Mouse (Mus musculus): Measurements from ENCODE around the gene Gtpbp1. TPM values are rescaled to one million over a fixed set of nuclear protein-coding genes. Genes with fewer than 3 reads are reported as not detected.

Gtpbp1 gene
- 18.6 and 34.9 TPM in 2 replicates for polyA plus RNA-seq (2012; rRNA removed)

GRCm38 (mm10) chr15:79690426-79691022 lies at the start of gene Gtpbp1:
Gene Gtpbp1, plus strand, starts transcription at chr15:79690845.
- TF ChIP-seq CTCF (IDR thresholded peaks at IDR 0.05; ENCODE audit: extremely low read depth, insufficient read length, insufficient replicate concordance, low read depth, low read length) (no peak), POLR2A (IDR thresholded peaks at IDR 0.05; ENCODE audit: low read depth, low read length) (peak; percentile 94)
- Histone ChIP-seq H3K36me3 (ENCODE audit: control insufficient read depth, insufficient read depth, low read length) (no peaks in the 10 kb centered on the region), H3K27ac (ENCODE audit: insufficient read depth, low read depth, low read length) (peak within 1 kb of the TSS; percentile 35; the same call in 1 of the 2 replicates), H3K27me3 (ENCODE audit: control insufficient read depth, insufficient read depth, low read length) (no peaks in the 10 kb centered on the region), H3K4me1 (ENCODE audit: control insufficient read depth, insufficient read depth, insufficient read length, low read length) (peaks cover 20% of the 10 kb centered on the region; the same call in 1 of the 2 replicates), H3K4me3 (ENCODE audit: low read depth, low read length) (peak within 1 kb of the TSS; percentile 87)
- under 1% methylated on average over 45 of the region's 45 CpGs for WGBS

DNA sequence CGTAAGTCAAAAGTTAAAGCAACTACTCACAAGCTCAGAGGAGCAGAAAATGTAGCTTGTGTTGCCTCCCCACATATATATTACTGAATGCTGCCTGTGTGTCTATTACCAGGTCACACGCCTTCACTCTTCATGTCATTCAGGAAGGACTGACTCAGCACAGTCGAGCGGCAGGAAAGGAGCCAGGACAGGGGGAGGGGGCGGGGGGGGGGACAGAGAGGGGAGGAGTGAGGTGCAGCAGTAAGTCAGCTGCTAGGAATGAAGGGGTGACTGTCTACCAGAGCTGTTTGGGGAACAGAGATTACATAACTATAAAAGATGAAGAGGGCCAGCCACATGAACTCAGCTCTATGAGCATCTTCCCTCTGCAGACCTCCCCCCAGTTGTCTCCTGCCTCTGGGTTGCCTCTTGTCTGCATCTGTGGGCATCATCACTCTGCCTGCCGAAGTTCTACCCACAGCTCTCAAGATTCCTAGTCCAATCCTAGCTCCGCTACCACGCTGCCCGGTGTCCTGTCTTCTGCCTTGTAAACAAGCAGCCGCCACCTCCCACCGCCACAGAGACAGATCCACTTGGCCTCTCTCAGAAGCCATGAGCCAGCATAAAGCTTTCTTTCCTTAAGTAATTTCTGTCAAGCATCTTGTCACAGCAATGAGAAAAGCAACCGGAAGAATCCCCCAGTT lies 49.4 kb upstream of the Gtpbp1 start:
- Histone ChIP-seq H3K4me3 (ENCODE audit: low read depth, low read length) (no peak overlapping the region), H3K4me1 (ENCODE audit: control insufficient read depth, insufficient read depth, insufficient read length, low read length) (no peaks in the 10 kb centered on the region), H3K27me3 (ENCODE audit: control insufficient read depth, insufficient read depth, low read length) (no peaks in the 10 kb centered on the region), H3K36me3 (ENCODE audit: control insufficient read depth, insufficient read depth, low read length) (no peaks in the 10 kb centered on the region), H3K27ac (ENCODE audit: insufficient read depth, low read depth, low read length) (no peak overlapping the region)
- 67% methylated on average over 12 of the region's 12 CpGs for WGBS
- TF ChIP-seq CTCF (IDR thresholded peaks at IDR 0.05; ENCODE audit: extremely low read depth, insufficient read length, insufficient replicate concordance, low read depth, low read length) (no peak), POLR2A (IDR thresholded peaks at IDR 0.05; ENCODE audit: low read depth, low read length) (no peak)

GRCm38 (mm10) chr15:79645483-79645882 lies 45.2 kb upstream of the Gtpbp1 start:
- no peak for TF ChIP-seq CTCF (IDR thresholded peaks at IDR 0.05; ENCODE audit: extremely low read depth, insufficient read length, insufficient replicate concordance, low read depth, low read length)
- no peak for TF ChIP-seq POLR2A (IDR thresholded peaks at IDR 0.05; ENCODE audit: low read depth, low read length)
- Histone ChIP-seq H3K27me3 (ENCODE audit: control insufficient read depth, insufficient read depth, low read length) (no peaks in the 10 kb centered on the region), H3K4me3 (ENCODE audit: low read depth, low read length) (no peak overlapping the region), H3K36me3 (ENCODE audit: control insufficient read depth, insufficient read depth, low read length) (no peaks in the 10 kb centered on the region), H3K4me1 (ENCODE audit: control insufficient read depth, insufficient read depth, insufficient read length, low read length) (no peaks in the 10 kb centered on the region), H3K27ac (ENCODE audit: insufficient read depth, low read depth, low read length) (no peak overlapping the region)
- WGBS, result 68% methylated on average over 2 of the region's 2 CpGs

DNA sequence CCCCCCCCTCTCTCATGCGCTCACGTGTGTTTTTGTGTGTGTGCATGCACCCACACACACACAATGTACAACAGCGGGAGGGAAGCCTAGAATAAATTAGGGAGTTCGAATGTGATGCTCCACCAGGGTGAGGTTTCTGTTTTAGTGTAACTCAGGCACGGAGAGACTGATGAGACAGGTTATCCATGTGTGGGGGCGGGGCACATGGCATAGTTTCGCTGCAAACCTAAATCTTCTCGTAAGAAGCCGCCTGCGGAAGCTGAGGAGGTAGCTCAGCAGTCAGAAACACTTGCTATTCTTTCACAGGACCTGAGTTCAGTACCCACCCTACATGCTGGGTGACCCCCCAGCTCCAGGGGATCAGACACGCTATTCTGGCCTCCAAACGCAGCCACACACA lies 42.5 kb upstream of the Gtpbp1 start:
- H3K36me3 ChIP-seq (ENCODE audit: control insufficient read depth, insufficient read depth, low read length), result no peaks in the 10 kb centered on the region
- no peaks in the 10 kb centered on the region for H3K4me1 ChIP-seq (ENCODE audit: control insufficient read depth, insufficient read depth, insufficient read length, low read length)
- no peak overlapping the region for H3K4me3 ChIP-seq (ENCODE audit: low read depth, low read length)
- H3K27ac ChIP-seq (ENCODE audit: insufficient read depth, low read depth, low read length), result no peak overlapping the region
- no peaks in the 10 kb centered on the region for H3K27me3 ChIP-seq (ENCODE audit: control insufficient read depth, insufficient read depth, low read length)
- TF ChIP-seq CTCF (IDR thresholded peaks at IDR 0.05; ENCODE audit: extremely low read depth, insufficient read length, insufficient replicate concordance, low read depth, low read length) (no peak), POLR2A (IDR thresholded peaks at IDR 0.05; ENCODE audit: low read depth, low read length) (no peak)
- 86% methylated on average over 12 of the region's 12 CpGs for WGBS

GRCm38 (mm10) chr15:79650569-79650968 lies 40.1 kb upstream of the Gtpbp1 start:
- H3K27me3 ChIP-seq (ENCODE audit: control insufficient read depth, insufficient read depth, low read length), result no peaks in the 10 kb centered on the region
- TF ChIP-seq CTCF (IDR thresholded peaks at IDR 0.05; ENCODE audit: extremely low read depth, insufficient read length, insufficient replicate concordance, low read depth, low read length) (peak; percentile 62; the same call in 1 of the 2 replicates), POLR2A (IDR thresholded peaks at IDR 0.05; ENCODE audit: low read depth, low read length) (no peak)
- no peak overlapping the region for H3K27ac ChIP-seq (ENCODE audit: insufficient read depth, low read depth, low read length)
- no peaks in the 10 kb centered on the region for H3K36me3 ChIP-seq (ENCODE audit: control insufficient read depth, insufficient read depth, low read length)
- no peaks in the 10 kb centered on the region for H3K4me1 ChIP-seq (ENCODE audit: control insufficient read depth, insufficient read depth, insufficient read length, low read length)
- no peak overlapping the region for H3K4me3 ChIP-seq (ENCODE audit: low read depth, low read length)

DNA sequence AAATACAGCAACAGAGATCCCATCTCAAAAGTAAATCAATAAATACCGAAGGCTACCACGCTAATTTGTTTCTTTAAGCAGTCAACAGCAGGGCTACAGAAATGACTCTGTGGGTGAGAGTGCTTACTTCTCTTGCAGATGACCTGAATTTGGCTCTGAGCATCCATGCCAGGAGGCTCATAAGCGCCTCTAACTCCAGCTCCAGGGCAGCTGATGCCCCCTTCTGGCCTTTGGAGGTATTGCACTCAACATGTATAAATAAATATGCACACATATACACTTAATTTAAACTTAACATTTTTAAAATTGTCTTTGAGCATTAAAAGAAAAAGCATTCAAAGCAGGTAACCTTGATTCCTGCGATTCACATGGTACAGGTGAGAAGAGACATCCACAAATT lies 39.2 kb upstream of the Gtpbp1 start:
- TF ChIP-seq CTCF (IDR thresholded peaks at IDR 0.05; ENCODE audit: extremely low read depth, insufficient read length, insufficient replicate concordance, low read depth, low read length) (peak; percentile 56; the same call in 1 of the 2 replicates), POLR2A (IDR thresholded peaks at IDR 0.05; ENCODE audit: low read depth, low read length) (no peak)
- no peaks in the 10 kb centered on the region for H3K4me1 ChIP-seq (ENCODE audit: control insufficient read depth, insufficient read depth, insufficient read length, low read length)
- WGBS, result 70% methylated on average over 4 of the region's 4 CpGs
- no peak overlapping the region for H3K4me3 ChIP-seq (ENCODE audit: low read depth, low read length)
- H3K27me3 ChIP-seq (ENCODE audit: control insufficient read depth, insufficient read depth, low read length), result no peaks in the 10 kb centered on the region
- H3K36me3 ChIP-seq (ENCODE audit: control insufficient read depth, insufficient read depth, low read length), result no peaks in the 10 kb centered on the region
- H3K27ac ChIP-seq (ENCODE audit: insufficient read depth, low read depth, low read length), result no peak overlapping the region

- WGBS, result 93% methylated on average over 14 of the region's 14 CpGs
- no peaks in the 10 kb centered on the region for H3K27me3 ChIP-seq (ENCODE audit: control insufficient read depth, insufficient read depth, low read length)
These were observed 34.2 kb upstream of the Gtpbp1 start for GRCm38 (mm10) chr15:79656451-79656850.

More at GRCm38 (mm10) chr15:79656451-79656850, 34.2 kb upstream of the Gtpbp1 start:
- Histone ChIP-seq H3K4me1 (ENCODE audit: control insufficient read depth, insufficient read depth, insufficient read length, low read length) (peaks cover 3% of the 10 kb centered on the region; the same call in 1 of the 2 replicates), H3K36me3 (ENCODE audit: control insufficient read depth, insufficient read depth, low read length) (no peaks in the 10 kb centered on the region), H3K4me3 (ENCODE audit: low read depth, low read length) (no peak overlapping the region), H3K27ac (ENCODE audit: insufficient read depth, low read depth, low read length) (no peak overlapping the region)
- TF ChIP-seq CTCF (IDR thresholded peaks at IDR 0.05; ENCODE audit: extremely low read depth, insufficient read length, insufficient replicate concordance, low read depth, low read length) (no peak), POLR2A (IDR thresholded peaks at IDR 0.05; ENCODE audit: low read depth, low read length) (no peak)

Data from small intestine, adult 2 months (tissue).